Mouse (Mus musculus) forebrain, embryonic 13.5 days (tissue): Measurements from ENCODE around the gene Zbed3. TPM values are rescaled to one million over a fixed set of nuclear protein-coding genes. Genes with fewer than 3 reads are reported as not detected.

Source experiments
- polyA plus RNA-seq: library from polyadenylated mRNA; unstranded; fragments of >200 nt; fragmentation: Nextera tagmentation; extraction: Ambion mirVana; gene quantifications from 2 replicates; pipeline ENCODE4 v1.2.1, GENCODE M21; 2015

Gene Zbed3
- polyA plus RNA-seq, 1 experiment from 2014 or later: 49.7 TPM

Other genes starting within 250 kb of the Zbed3 start
- 2.3 and 3.8 TPM in 2 replicates for gene Pde8b, start 73.3 kb upstream of the Zbed3 start, polyA plus RNA-seq
- gene Aggf1, start 51.7 kb downstream of the Zbed3 start, polyA plus RNA-seq: 41.7 and 42.0 TPM in 2 replicates
- gene Crhbp, start 121.3 kb downstream of the Zbed3 start, polyA plus RNA-seq: 0.37 TPM in 2 replicates
- not detected in 2 replicates for gene S100z, start 155.1 kb downstream of the Zbed3 start, polyA plus RNA-seq
- 0.08 TPM in 1 of 2 replicates, not detected in the other for gene F2rl1, start 201.6 kb downstream of the Zbed3 start, polyA plus RNA-seq